Mouse (Mus musculus) limb, embryonic 14.5 days (tissue): Measurements from ENCODE around the gene Chrng. TPM values are rescaled to one million over a fixed set of nuclear protein-coding genes. Genes with fewer than 3 reads are reported as not detected.
A peak's percentile ranks its signal among the peaks of the same experiment; 100 is the strongest.

Source experiments
- ATAC-seq: fragments of 200-750 bp; cut with Nextera tagmentation; 2 replicates; pipeline ENCODE4 v1.8.0; 2017; ENCODE audit warnings: low read depth, moderate number of reproducible peaks, moderate TSS enrichment; ENCODE audit not compliant: low FRiP score
- DNase-seq: peaks from one replicate; pipeline ENCODE4 v3.0.0-alpha.2; 2015; ENCODE audit warnings: low spot score
- H3K27ac ChIP-seq: fragments of 300-500 bp; sonication (generic); replicated peaks from 2 replicates; pipeline ENCODE4 v1.5.1; 2014; ENCODE audit warnings: low read depth, mild to moderate bottlenecking, low read length, moderate library complexity, mixed read lengths
- H3K27me3 ChIP-seq: fragments of 300-500 bp; sonication (generic); 2 replicates; pipeline ENCODE4 v1.6.1; 2014; ENCODE audit warnings: low read length, mixed read lengths; ENCODE audit not compliant: control insufficient read depth, insufficient read depth
- H3K36me3 ChIP-seq: fragments of 300-500 bp; sonication (generic); 2 replicates; pipeline ENCODE4 v1.6.1; 2014; ENCODE audit warnings: mild to moderate bottlenecking, low read length, moderate library complexity, mixed read lengths; ENCODE audit not compliant: control insufficient read depth, insufficient read depth
- H3K4me1 ChIP-seq: fragments of 300-500 bp; sonication (generic); 2 replicates; pipeline ENCODE4 v1.6.1; 2014; ENCODE audit warnings: antibody characterized with exemption, low read length, mixed read lengths; ENCODE audit not compliant: control insufficient read depth, insufficient read depth
- H3K4me2 ChIP-seq: fragments of 300-500 bp; sonication (generic); replicated peaks from 2 replicates; pipeline ENCODE4 v1.6.1; 2014; ENCODE audit warnings: low read depth, mild to moderate bottlenecking, low read length, moderate library complexity; ENCODE audit not compliant: severe bottlenecking
- H3K4me3 ChIP-seq: fragments of 300-500 bp; sonication (generic); replicated peaks from 2 replicates; pipeline ENCODE4 v1.5.1; 2014; ENCODE audit warnings: low read length
- H3K9ac ChIP-seq: fragments of 300-500 bp; sonication (generic); 2 replicates; pipeline ENCODE4 v1.6.1; 2014; ENCODE audit warnings: mild to moderate bottlenecking, low read depth, low read length, moderate library complexity; ENCODE audit not compliant: severe bottlenecking
- H3K9me3 ChIP-seq: fragments of 300-500 bp; sonication (generic); 2 replicates; pipeline ENCODE4 v1.6.1; 2016; ENCODE audit warnings: low read length; ENCODE audit not compliant: control insufficient read depth
- POLR2A ChIP-seq: fragments of 200-500 bp; IDR thresholded peaks from 2 replicates; pipeline ENCODE4 v1.8.0; 2012; ENCODE audit warnings: inconsistent platforms, mild to moderate bottlenecking, moderate library complexity, borderline replicate concordance; ENCODE audit not compliant: insufficient read depth, insufficient read length; ENCODE audit errors: extremely low read depth
- WGBS: fragments of 180-500 bp; shearing (Covaris S2); extraction: QIAGEN DNeasy Blood & Tissue Kit; methylation state at CpG from one replicate; pipeline ENCODE4 v1.1.7; 2014; 5-methylcytosine and 5-hydroxymethylcytosine counted together
- polyA plus RNA-seq, 2 experiments: library from polyadenylated mRNA; depleted of rRNA in 1 of 2; stranded (reverse) in 1 of 2; unstranded in 1 of 2; fragments of >200 nt; fragmentation: Nextera tagmentation in 1 of 2; extraction: Ambion mirVana in 1 of 2; gene quantifications; 2 replicates each; pipeline versions ENCODE4 v1.2.1 to v1.2.3; 2012 to 2014

Gene Chrng
- polyA plus RNA-seq, 2 experiments, result 29.3 to 44.7 TPM

DNA sequence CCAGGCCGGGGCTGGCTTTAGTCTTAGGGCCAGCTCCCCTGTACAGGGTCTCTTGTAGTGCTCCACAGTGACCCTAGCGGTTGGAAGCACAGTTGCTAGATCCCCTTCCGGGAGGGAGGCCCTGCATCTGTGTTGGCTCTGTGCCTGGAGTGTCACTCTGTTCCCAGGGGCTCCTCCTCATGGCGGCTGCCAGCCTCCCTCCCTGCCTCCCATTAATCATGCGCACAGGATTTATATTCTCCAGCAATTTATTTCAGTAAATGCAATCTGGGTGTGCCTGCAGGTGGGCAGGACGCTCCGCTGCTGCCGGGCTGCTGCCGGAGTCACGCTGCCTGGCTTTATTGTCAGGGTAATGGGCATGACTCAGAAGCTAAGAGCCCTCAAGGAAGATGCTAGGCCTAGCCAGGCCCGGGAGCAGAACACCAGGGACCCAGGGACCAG lies 28.6 kb upstream of the Chrng start:
- ATAC-seq (peak; percentile 86), DNase-seq (peak; percentile 85)
- Histone ChIP-seq H3K27me3 (peaks cover 16% of the 10 kb centered on the region), H3K9me3 (no peaks in the 10 kb centered on the region), H3K27ac (no peak overlapping the region), H3K4me2 (no peak overlapping the region; the same call in 1 of the 2 replicates), H3K4me1 (peaks cover 9% of the 10 kb centered on the region; the same call in 1 of the 2 replicates), H3K36me3 (no peaks in the 10 kb centered on the region), H3K4me3 (no peak overlapping the region), H3K9ac (no peak overlapping the region)
- WGBS, result 3% methylated on average over 11 of the region's 11 CpGs
- TF ChIP-seq POLR2A, result no peak

DNA sequence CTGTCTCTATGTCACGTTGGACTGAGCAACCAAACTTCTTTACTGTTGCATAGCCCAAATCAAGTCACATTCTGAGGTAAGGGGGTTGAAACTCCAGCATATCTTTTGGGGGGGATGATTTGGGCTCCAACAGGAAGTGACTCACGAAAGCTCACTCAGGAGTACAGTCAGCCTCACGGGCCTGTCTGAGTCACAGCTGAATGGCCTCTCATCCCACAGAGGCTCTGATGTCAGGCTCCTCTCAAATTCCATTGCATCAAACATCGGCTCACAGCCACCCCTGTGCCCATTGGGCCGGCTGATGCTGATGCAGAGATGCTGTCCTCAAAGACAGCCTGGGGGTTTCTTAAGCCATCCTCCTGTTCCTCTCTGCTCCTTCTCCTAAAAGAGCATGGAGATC lies 23.6 kb upstream of the Chrng start:
- H3K9me3 ChIP-seq, result no peaks in the 10 kb centered on the region
- no peak for TF ChIP-seq POLR2A
- H3K4me2 ChIP-seq, result no peak overlapping the region
- H3K4me1 ChIP-seq, result peaks cover 8% of the 10 kb centered on the region; the same call in 1 of the 2 replicates
- no peak for ATAC-seq
- peaks cover 37% of the 10 kb centered on the region for H3K27me3 ChIP-seq
- H3K27ac ChIP-seq, result no peak overlapping the region
- H3K9ac ChIP-seq, result no peak overlapping the region
- no peaks in the 10 kb centered on the region for H3K36me3 ChIP-seq
- WGBS, result 47% methylated on average over 5 of the region's 5 CpGs
- H3K4me3 ChIP-seq, result no peak overlapping the region
- no peak for DNase-seq

DNA sequence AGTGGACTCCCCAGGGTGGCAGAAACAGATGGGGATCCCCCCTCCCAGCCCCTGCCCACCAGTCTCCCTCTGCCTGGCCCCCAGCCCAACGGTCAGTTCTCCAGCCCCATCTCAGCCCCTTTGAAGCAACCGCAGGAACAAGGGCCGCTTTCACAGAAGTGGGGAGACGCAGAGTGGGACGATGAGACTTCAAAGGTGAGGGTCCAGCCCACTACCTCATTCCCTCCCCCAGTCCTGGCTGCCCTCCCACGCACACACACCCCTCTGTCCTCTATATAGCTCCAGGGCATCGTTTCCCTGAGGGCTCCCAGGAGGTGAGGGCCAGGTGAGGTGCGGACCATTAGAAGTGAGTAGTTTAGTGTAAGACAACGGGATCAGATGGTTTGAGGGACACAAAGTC lies 21.4 kb upstream of the Chrng start, which contains the start of gene Prss56:
Gene Prss56 (plus strand): TSS at position 301 of the 400 bp plus-strand sequence.
- TF ChIP-seq POLR2A, result no peak
- no peaks in the 10 kb centered on the region for H3K36me3 ChIP-seq
- ATAC-seq (no peak), DNase-seq (no peak)
- H3K27ac ChIP-seq, result no peak within 1 kb of the TSS
- H3K9me3 ChIP-seq, result no peaks in the 10 kb centered on the region
- H3K9ac ChIP-seq, result no peak within 1 kb of the TSS
- 0 out of 2 replicates have a peak, but pooled peaks cover 3% of the 10 kb centered on the region for H3K4me1 ChIP-seq
- no peak within 1 kb of the TSS for H3K4me3 ChIP-seq
- WGBS, result 40% methylated on average over 9 of the region's 9 CpGs
- H3K4me2 ChIP-seq, result no peak within 1 kb of the TSS
- H3K27me3 ChIP-seq, result peaks cover 45% of the 10 kb centered on the region

- no peak for TF ChIP-seq POLR2A
- Histone ChIP-seq H3K9ac (no peak overlapping the region), H3K27me3 (peaks cover 45% of the 10 kb centered on the region), H3K4me3 (no peak overlapping the region), H3K9me3 (no peaks in the 10 kb centered on the region), H3K27ac (no peak overlapping the region), H3K4me1 (0 out of 2 replicates have a peak, but pooled peaks cover 3% of the 10 kb centered on the region), H3K4me2 (no peak overlapping the region), H3K36me3 (no peaks in the 10 kb centered on the region)
- ATAC-seq, result no peak
- 32% methylated on average over 15 of the region's 15 CpGs for WGBS
- DNase-seq, result peak; percentile 14
Measured at GRCm38 (mm10) chr1:87183998-87184750, 20.3 kb upstream of the Chrng start.

GRCm38 (mm10) chr1:87184751-87185139 lies 19.7 kb upstream of the Chrng start:
- no peak overlapping the region for H3K27ac ChIP-seq
- 0 out of 2 replicates have a peak, but pooled peaks cover 3% of the 10 kb centered on the region for H3K4me1 ChIP-seq
- H3K9ac ChIP-seq, result no peak overlapping the region
- H3K4me2 ChIP-seq, result no peak overlapping the region
- peaks cover 45% of the 10 kb centered on the region for H3K27me3 ChIP-seq
- ATAC-seq (no peak), DNase-seq (peak; percentile 60)
- H3K36me3 ChIP-seq, result no peaks in the 10 kb centered on the region
- H3K9me3 ChIP-seq, result no peaks in the 10 kb centered on the region
- WGBS, result 6% methylated on average over 20 of the region's 20 CpGs
- H3K4me3 ChIP-seq, result no peak overlapping the region
- TF ChIP-seq POLR2A, result no peak
